Mouse (Mus musculus) fibroblast of lung, adult 2 months (primary cell): ENCODE measurements around the gene Ptn.

ENCODE experiments used
- DNase-seq: peaks from one replicate; pipeline ENCODE4 v3.0.0-alpha.2; 2011; ENCODE audit warnings: low read depth

Gene Ptn

GRCm38 (mm10) chr6:36809747-36810285, at the start of gene Ptn:
Ptn (minus strand) TSS chr6:36810220.
- no peak for DNase-seq

GRCm38 (mm10) chr6:36858258-36859041, 48.4 kb upstream of the Ptn start:
- DNase-seq: no peak

- DNase-seq: no peak
Measured at GRCm38 (mm10) chr6:36857627-36858257, 47.7 kb upstream of the Ptn start.

- no peak for DNase-seq
Measured at GRCm38 (mm10) chr6:36850422-36851129, 40.6 kb upstream of the Ptn start.

- DNase-seq: peak; percentile 70
Measured at GRCm38 (mm10) chr6:36845288-36845687, 35.3 kb upstream of the Ptn start.

GRCm38 (mm10) chr6:36844258-36844657, 34.2 kb upstream of the Ptn start:
- DNase-seq: peak; percentile 34

GRCm38 (mm10) chr6:36843031-36843488, 33.0 kb upstream of the Ptn start:
- DNase-seq: no peak

- DNase-seq: no peak
Measured at GRCm38 (mm10) chr6:36842101-36842922, 32.3 kb upstream of the Ptn start.

GRCm38 (mm10) chr6:36841701-36842100, 31.7 kb upstream of the Ptn start:
- DNase-seq: no peak

- DNase-seq: no peak
Measured at GRCm38 (mm10) chr6:36841174-36841573, 31.2 kb upstream of the Ptn start.

GRCm38 (mm10) chr6:36838747-36839146, 28.7 kb upstream of the Ptn start:
- no peak for DNase-seq

GRCm38 (mm10) chr6:36835351-36835750, 25.3 kb upstream of the Ptn start:
- DNase-seq: no peak

- DNase-seq: no peak
Measured at GRCm38 (mm10) chr6:36834695-36835265, 24.8 kb upstream of the Ptn start.

- DNase-seq: no peak
Measured at GRCm38 (mm10) chr6:36832681-36833080, 22.7 kb upstream of the Ptn start.

GRCm38 (mm10) chr6:36832207-36832606, 22.2 kb upstream of the Ptn start:
- DNase-seq: no peak

GRCm38 (mm10) chr6:36830371-36830925, 20.4 kb upstream of the Ptn start:
- DNase-seq: no peak

GRCm38 (mm10) chr6:36819784-36820050, 9.7 kb upstream of the Ptn start:
- no peak for DNase-seq

- DNase-seq: peak; percentile 53
Measured at GRCm38 (mm10) chr6:36819019-36819783, 9.2 kb upstream of the Ptn start.

GRCm38 (mm10) chr6:36818281-36819018, 8.4 kb upstream of the Ptn start:
- peak; percentile 40 for DNase-seq

- DNase-seq: no peak
Measured at GRCm38 (mm10) chr6:36816666-36817065, 6.6 kb upstream of the Ptn start.
